Mouse (Mus musculus) megakaryocyte-erythroid progenitor cell, adult 5-6 weeks (primary cell): ENCODE measurements around the gene Olfr1373. TPM values are rescaled to one million over a fixed set of nuclear protein-coding genes. Genes with fewer than 3 reads are reported as not detected.
A peak's percentile ranks its signal among the peaks of the same experiment; 100 is the strongest.

Source experiments
- ATAC-seq: replicated peaks from 2 replicates; pipeline ENCODE4 v1.8.0; 2016; ENCODE audit warnings: mild to moderate bottlenecking, inconsistent platforms; ENCODE audit not compliant: severe bottlenecking, poor library complexity, low FRiP score, low TSS enrichment
- total RNA-seq, 2 experiments: library from RNA; stranded (forward) in 1 of 2; stranded (reverse) in 1 of 2; fragments of 200-1000, 215-1000 nt in 1 of 2; fragments of >200 nt in 1 of 2; fragmentation: Nextera tagmentation in 1 of 2; gene quantifications; 2 replicates each; pipeline ENCODE4 v1.2.3; 2014 to 2017

Gene Olfr1373
- total RNA-seq, 2 experiments from 2014 or later = not detected

DNA sequence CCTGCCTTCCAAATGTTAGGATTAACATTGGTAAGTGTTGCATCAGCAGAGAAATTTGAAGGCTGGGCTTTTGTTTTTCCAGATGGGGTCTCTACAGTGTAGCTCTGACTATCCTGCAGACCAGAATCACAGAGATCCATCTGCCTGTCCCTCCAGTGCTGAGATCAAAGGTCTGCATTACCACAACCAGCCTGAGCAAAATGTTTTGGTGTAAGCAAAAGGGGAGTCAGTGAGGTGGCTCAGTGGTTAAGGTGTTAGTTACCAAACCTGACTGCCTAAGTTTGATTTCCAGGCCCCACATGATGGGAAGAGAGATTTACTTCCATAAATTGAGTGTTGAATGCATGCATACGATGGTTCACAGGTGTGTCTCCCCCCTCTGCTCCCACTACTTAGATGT lies 35.9 kb downstream of the Olfr1373 start:
- ATAC-seq = 0 out of 2 replicates have a peak, but pooled peaks have one; percentile 50

DNA sequence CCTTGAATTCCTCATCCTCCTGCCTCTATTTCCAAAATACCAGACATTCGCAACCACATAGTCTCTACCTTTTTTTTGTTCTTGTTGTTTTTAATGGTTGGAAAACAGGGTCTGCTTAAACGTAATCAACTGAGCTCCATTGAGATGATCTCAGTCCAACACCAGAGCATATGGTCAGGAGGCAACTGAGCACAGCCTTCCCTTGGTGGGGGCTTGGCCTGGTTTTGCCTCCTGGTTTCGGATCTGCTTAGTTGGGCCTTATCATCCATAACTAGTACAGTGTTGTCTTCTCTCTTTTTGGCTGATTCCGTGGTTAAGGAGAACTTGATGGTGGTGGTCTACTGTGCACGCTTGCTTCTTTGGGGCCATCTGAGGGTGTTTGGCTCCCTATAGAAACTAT lies 36.5 kb downstream of the Olfr1373 start:
- no peak for ATAC-seq

GRCm38 (mm10) chr11:52106438-52106837 lies 38.9 kb downstream of the Olfr1373 start:
- no peak for ATAC-seq

GRCm38 (mm10) chr11:52106037-52106436 lies 39.3 kb downstream of the Olfr1373 start:
- ATAC-seq = no peak

DNA sequence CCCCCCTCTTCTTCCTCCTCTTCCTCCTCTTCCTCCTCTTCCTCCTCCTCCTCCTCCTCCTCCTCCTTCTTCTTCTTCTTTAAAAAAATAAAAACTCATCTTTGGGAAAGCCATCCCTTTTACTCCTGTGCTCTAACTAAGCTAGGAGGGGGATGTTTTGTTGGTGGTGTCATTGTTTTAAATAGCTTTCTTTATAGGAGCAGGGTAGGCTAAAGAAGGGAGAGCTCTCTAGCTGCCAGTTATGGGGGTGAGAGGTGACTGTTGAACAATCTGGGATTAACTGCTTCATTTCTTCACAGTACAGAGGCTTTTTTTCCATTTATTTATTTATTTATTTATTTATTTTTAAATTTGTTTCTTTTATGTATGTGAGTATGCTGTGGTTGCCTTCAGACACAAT lies 39.8 kb downstream of the Olfr1373 start:
- no peak for ATAC-seq

DNA sequence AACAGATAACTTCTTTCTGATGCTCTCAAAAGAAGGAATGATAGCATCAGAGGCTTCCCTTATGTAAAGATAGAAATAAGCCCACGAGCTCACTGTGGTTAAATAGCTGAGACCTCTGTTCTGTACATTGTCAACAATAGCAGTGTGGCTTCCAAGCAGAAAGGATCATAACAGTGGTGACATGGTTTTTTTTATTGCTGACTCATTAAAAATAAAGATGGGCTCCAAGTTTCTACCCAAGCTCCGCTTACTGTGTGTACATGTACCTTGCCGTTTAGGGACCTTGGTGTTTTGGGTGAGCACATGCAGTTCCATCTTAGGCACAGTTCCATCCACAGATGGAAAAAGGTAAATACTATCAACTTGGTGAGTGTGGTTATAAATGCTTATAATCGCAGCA lies 42.4 kb downstream of the Olfr1373 start:
- ATAC-seq = no peak

DNA sequence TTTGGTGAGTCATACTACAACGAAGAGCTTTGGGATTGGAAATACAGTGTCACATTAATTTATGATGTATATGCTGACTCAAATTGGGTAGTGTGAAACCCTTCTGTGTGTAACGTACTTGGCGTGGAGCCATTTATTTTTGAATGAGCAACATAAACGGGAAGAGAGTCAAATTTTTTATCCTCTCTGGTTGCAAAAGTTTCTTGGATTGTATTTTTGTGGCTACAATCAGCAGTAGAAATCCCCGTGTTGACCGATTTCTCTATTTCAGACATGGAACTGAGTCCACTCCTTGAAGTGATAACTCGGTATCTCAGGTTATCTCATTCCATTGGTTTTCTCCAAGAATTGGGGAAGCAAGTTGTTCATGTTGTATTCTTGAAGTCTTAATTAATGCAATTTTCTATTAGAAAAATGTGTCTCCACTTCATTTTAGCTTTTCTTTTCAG lies 45.5 kb downstream of the Olfr1373 start:
- no peak for ATAC-seq

DNA sequence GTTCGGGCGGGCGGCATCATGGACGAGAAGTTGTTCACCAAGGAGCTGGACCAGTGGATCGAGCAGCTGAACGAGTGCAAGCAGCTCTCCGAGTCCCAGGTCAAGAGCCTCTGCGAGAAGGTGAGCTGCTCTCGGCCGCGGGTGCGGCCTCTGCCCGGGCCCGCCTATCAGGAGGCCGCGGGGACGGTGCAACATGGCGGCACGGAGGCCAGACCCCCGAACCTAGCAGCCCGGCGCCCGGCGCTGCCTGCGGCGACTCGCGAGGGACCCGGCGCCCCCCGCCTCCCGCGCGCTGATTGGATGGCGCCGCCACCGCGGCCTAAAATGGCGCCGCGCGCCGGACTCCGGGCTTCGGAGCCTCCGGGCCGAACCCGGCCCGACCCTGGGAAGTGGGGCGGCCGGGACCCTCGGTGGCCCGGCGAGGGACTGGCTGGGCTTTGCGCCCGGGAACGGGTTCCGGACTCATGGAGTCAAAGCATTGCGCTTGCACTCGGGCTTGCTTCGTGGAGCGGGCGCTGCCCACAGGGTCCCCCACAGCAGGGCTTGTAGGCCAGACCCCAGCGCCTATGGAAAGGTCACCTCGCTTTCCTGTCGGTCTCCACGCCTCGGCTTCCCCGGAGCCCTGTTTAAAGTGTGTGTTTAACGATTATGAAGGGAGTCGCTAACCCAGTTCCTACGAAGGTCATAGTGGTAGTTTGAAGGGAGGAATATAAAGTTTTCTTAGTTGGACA lies 46.1 kb downstream of the Olfr1373 start:
- peak; percentile 29; the same call in 1 of the 2 replicates for ATAC-seq

DNA sequence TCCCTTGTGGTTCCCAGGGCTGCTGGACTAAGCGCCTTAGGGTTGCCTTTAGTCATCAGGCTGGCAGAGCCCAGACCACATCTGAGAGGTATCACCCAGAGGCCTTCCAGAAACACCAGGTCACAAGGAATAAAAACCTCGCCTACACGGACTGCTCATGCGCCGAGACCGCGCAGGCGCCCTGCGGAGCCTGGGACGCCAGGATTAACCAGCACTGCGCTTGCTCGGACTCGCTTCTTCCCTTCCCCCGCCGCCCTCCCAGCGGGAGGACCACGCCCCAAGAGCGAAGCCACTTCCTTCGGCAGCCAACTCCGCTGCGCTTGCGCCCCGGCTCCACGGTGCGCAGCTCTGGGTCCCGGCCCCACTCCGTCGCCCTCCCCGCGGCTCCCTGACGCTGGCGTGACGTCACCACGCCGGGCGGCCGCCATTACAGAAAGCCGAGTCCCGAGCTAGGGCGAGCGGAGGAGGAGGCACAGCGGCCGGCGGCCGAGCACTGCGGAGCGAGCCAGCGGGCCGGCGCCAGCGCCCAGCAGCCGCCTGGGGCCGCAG lies 46.9 kb downstream of the Olfr1373 start, which contains the start of gene Ppp2ca:
Gene Ppp2ca (plus strand): TSS at position 284 of the 549 bp plus-strand sequence.
- ATAC-seq = peak; percentile 95

DNA sequence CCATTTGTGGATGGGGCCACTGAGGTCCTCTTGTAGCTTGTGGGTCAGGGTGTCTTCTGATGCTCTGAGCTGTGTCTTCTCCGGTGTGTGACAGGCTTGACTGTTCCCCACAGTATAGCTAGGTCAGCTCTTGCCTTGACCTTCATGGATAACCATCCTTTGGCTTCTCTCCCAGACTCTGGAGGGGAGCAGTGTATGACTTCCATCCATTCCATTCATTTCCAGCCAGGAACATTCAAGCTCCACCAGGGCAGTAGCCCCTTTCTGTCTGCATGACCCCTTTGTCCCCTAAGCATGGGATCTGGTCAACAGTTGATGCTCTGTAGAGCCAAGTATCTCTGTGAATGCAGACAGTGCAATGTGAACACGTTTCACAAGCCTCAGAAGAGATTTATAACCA lies 47.7 kb downstream of the Olfr1373 start:
- ATAC-seq = no peak

GRCm38 (mm10) chr11:52097016-52097415 lies 48.3 kb downstream of the Olfr1373 start:
- no peak for ATAC-seq

Other genes starting within 250 kb of the Olfr1373 start
- 73.1 and 95.6 TPM in 2 replicates for gene Cdkn2aipnl, start 177.9 kb downstream of the Olfr1373 start, total RNA-seq (2014; fragmentation: Nextera tagmentation)
- gene Cdkn2aipnl, start 177.9 kb downstream of the Olfr1373 start, total RNA-seq (2017) = 69.1 and 94.7 TPM in 2 replicates
- gene Ube2b, start 144.8 kb downstream of the Olfr1373 start, total RNA-seq (2014; fragmentation: Nextera tagmentation) = 30.7 and 51.1 TPM in 2 replicates
- gene Ube2b, start 144.8 kb downstream of the Olfr1373 start, total RNA-seq (2017) = 37.5 and 105 TPM in 2 replicates
- 4.8 and 9.5 TPM in 2 replicates for gene Cdkl3, start 141.3 kb downstream of the Olfr1373 start, total RNA-seq (2014; fragmentation: Nextera tagmentation)
- gene Cdkl3, start 141.3 kb downstream of the Olfr1373 start, total RNA-seq (2017) = 1.5 and 11.8 TPM in 2 replicates
- gene Ppp2ca, start 46.8 kb downstream of the Olfr1373 start, total RNA-seq (2014; fragmentation: Nextera tagmentation) = 65.6 and 66.8 TPM in 2 replicates
- gene Ppp2ca, start 46.8 kb downstream of the Olfr1373 start, total RNA-seq (2017) = 103 and 104 TPM in 2 replicates
- gene Olfr1371, start 68.5 kb upstream of the Olfr1373 start, total RNA-seq (2014; fragmentation: Nextera tagmentation) = not detected in 2 replicates
- gene Olfr1371, start 68.5 kb upstream of the Olfr1373 start, total RNA-seq (2017) = not detected in 2 replicates
- 186 and 213 TPM in 2 replicates for gene Skp1a, start 86.5 kb upstream of the Olfr1373 start, total RNA-seq (2014; fragmentation: Nextera tagmentation)
- gene Skp1a, start 86.5 kb upstream of the Olfr1373 start, total RNA-seq (2017) = 282 and 332 TPM in 2 replicates
- 12.1 and 19.1 TPM in 2 replicates for gene Tcf7, start 137.5 kb upstream of the Olfr1373 start, total RNA-seq (2014; fragmentation: Nextera tagmentation)
- gene Tcf7, start 137.5 kb upstream of the Olfr1373 start, total RNA-seq (2017) = 3.6 and 10.0 TPM in 2 replicates
- 192 and 199 TPM in 2 replicates for gene Vdac1, start 215.3 kb upstream of the Olfr1373 start, total RNA-seq (2014; fragmentation: Nextera tagmentation)
- gene Vdac1, start 215.3 kb upstream of the Olfr1373 start, total RNA-seq (2017) = 232 and 301 TPM in 2 replicates